In the genomic region with DNA sequence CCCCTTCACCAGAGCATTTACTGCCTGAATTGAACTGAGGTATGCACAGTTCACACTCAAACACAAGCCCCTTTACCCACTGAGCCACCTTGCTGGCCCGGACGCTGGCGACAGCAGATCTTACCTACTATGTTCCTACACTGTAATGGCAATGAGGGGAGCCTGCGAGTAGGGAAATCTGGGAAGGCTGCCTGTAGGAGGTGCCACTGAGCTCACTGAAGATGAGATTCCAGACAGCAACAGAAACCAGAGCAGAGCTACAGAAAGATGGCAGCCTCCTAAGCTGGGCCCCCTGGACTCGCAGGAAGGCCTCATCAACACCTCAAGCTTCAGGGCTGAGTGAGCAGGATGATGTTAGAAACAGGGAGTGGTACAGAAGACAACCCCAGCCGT, we compare ENCODE assay signal across 19 mouse cellular contexts. TPM values are rescaled to one million over a fixed set of nuclear protein-coding genes. Genes with fewer than 3 reads are reported as not detected.
DNase-seq lines count a peak whose midpoint lies in the region; ATAC-seq and TF ChIP-seq lines count a peak whose summit lies in the region.
"Had no signal": no experiment of that assay in that cellular context is flagged by ENCODE, and none has a peak within 500 bp of the region (broad histone marks: within the 10 kb centered on the region; RNA-seq: fewer than 3 reads in every experiment).

No protein-coding gene starts in this region.

- H3K9me3 ChIP-seq in liver, postnatal 0 days (ENCODE audit: low read length): no peaks in the 10 kb centered on the region
- H3K9me3 ChIP-seq in forebrain, embryonic 14.5 days (replicated peaks; ENCODE audit: control insufficient read depth, low read length): no peaks in the 10 kb centered on the region
- H3K9me3 ChIP-seq in midbrain, embryonic 16.5 days (replicated peaks; ENCODE audit: control insufficient read depth, low read length, poor library complexity, severe bottlenecking): no peaks in the 10 kb centered on the region
- H3K9me3 ChIP-seq: embryonic facial prominence, embryonic 15.5 days; G1E; heart, embryonic 15.5 days; megakaryocyte, embryonic 14.5 days had no signal

- WGBS in liver, postnatal 0 days (ENCODE audit: insufficient replicate concordance): 89% methylated on average over 6 of the region's 6 CpGs
- 90% methylated on average over 6 of the region's 6 CpGs for WGBS in forebrain, embryonic 14.5 days
- 92% methylated on average over 6 of the region's 6 CpGs for WGBS in midbrain, embryonic 16.5 days

- intact Hi-C loops in heart, postnatal 36 days (cut with DNase I): no loop called here

- no peak overlapping the region for H3K27ac ChIP-seq in liver, postnatal 0 days (ENCODE audit: low read depth)
- peak overlapping the region; percentile 80 for H3K27ac ChIP-seq in forebrain, embryonic 14.5 days (ENCODE audit: low read depth, low read length)
- peak overlapping the region; percentile 88 for H3K27ac ChIP-seq in midbrain, embryonic 16.5 days (ENCODE audit: low read length)
- H3K27ac ChIP-seq: embryonic facial prominence, embryonic 15.5 days; heart, embryonic 15.5 days had no signal

- H3K27me3 ChIP-seq in liver, postnatal 0 days (ENCODE audit: insufficient read depth, low read length): no peaks in the 10 kb centered on the region
- H3K27me3 ChIP-seq in forebrain, embryonic 14.5 days (replicated peaks; ENCODE audit: control insufficient read depth, insufficient read depth, low read length): no peaks in the 10 kb centered on the region
- no peaks in the 10 kb centered on the region for H3K27me3 ChIP-seq in midbrain, embryonic 16.5 days (ENCODE audit: control insufficient read depth, insufficient read depth, low read depth, low read length)
- H3K27me3 ChIP-seq: embryonic facial prominence, embryonic 15.5 days; heart, embryonic 15.5 days; megakaryocyte, embryonic 14.5 days had no signal

- no peaks in the 10 kb centered on the region for H3K4me1 ChIP-seq in liver, postnatal 0 days (ENCODE audit: insufficient read depth)
- H3K4me1 ChIP-seq in forebrain, embryonic 14.5 days (ENCODE audit: control insufficient read depth, insufficient read depth, low read length): no peaks in the 10 kb centered on the region
- peaks cover 13% of the 10 kb centered on the region; the same call in 1 of the 2 replicates for H3K4me1 ChIP-seq in midbrain, embryonic 16.5 days (ENCODE audit: control insufficient read depth, insufficient read depth, low read length)
- H3K4me1 ChIP-seq: embryonic facial prominence, embryonic 15.5 days; heart, embryonic 15.5 days; megakaryocyte, embryonic 14.5 days had no signal

- H3K36me3 ChIP-seq in liver, postnatal 0 days (replicated peaks; ENCODE audit: insufficient read depth, low read length): peaks cover 93% of the 10 kb centered on the region
- H3K36me3 ChIP-seq in forebrain, embryonic 14.5 days (ENCODE audit: control insufficient read depth, insufficient read depth, low read length): peaks cover 95% of the 10 kb centered on the region
- H3K36me3 ChIP-seq in midbrain, embryonic 16.5 days (ENCODE audit: control insufficient read depth, insufficient read depth, low read length): peaks cover 20% of the 10 kb centered on the region

- no peak overlapping the region for H3K4me3 ChIP-seq in liver, postnatal 0 days (ENCODE audit: low read depth, low read length)
- no peak overlapping the region for H3K4me3 ChIP-seq in forebrain, embryonic 14.5 days (ENCODE audit: low read depth, low read length)
- H3K4me3 ChIP-seq in midbrain, embryonic 16.5 days (ENCODE audit: low read depth, low read length): no peak overlapping the region
- H3K4me3 ChIP-seq: embryonic facial prominence, embryonic 15.5 days; heart, embryonic 15.5 days; megakaryocyte, embryonic 14.5 days had no signal

- no peak for ATAC-seq in liver, postnatal 0 days
- ATAC-seq in forebrain, embryonic 14.5 days: no peak
- ATAC-seq in midbrain, embryonic 16.5 days: no peak
- ATAC-seq: activated CD4-positive, CD25-positive, alpha-beta regulatory T cell, adult 4 months; inflammation-experienced regulatory T-cells, adult 6 months; lung, postnatal 0 days had no signal

- TF ChIP-seq CTCF in liver, postnatal 0 days (IDR thresholded peaks at IDR 0.05; ENCODE audit: low read depth): peak; percentile 26; the same call in 1 of the 2 replicates

- DNase-seq in heart, adult 11 months: peak; percentile 84
- DNase-seq in heart, postnatal 36 days: no peak
- DNase-seq in liver, postnatal 0 days: no peak
- DNase-seq in liver: no peak
- no peak for DNase-seq in forebrain, embryonic 14.5 days (ENCODE audit: low spot score)
- no peak for DNase-seq in thymus, postnatal 36 days
- no peak for DNase-seq in thymus, postnatal 0 days (ENCODE audit: low spot score)
- DNase-seq: cerebellum, adult 11 months; kidney, postnatal 25 days; right cerebral cortex, postnatal 4 days had no signal

- no peak overlapping the region for H3K9ac ChIP-seq in liver, postnatal 0 days (replicated peaks)
- H3K9ac ChIP-seq in forebrain, embryonic 14.5 days (ENCODE audit: low read length): no peak overlapping the region
- H3K9ac ChIP-seq in midbrain, embryonic 16.5 days (ENCODE audit: low read depth, low read length): no peak overlapping the region
- H3K9ac ChIP-seq: embryonic facial prominence, embryonic 15.5 days; heart, embryonic 15.5 days had no signal

- no peak for TF ChIP-seq EP300 in liver, postnatal 0 days (IDR thresholded peaks at IDR 0.05; ENCODE audit: low read depth)

- H3K4me2 ChIP-seq in liver, postnatal 0 days (ENCODE audit: low read depth, low read length): no peak overlapping the region
- H3K4me2 ChIP-seq in forebrain, embryonic 14.5 days (ENCODE audit: low read length): no peak overlapping the region
- no peak overlapping the region for H3K4me2 ChIP-seq in midbrain, embryonic 16.5 days (ENCODE audit: low read length)
- H3K4me2 ChIP-seq: embryonic facial prominence, embryonic 15.5 days; heart, embryonic 15.5 days had no signal

RNA-seq across cellular contexts. Expression of a gene that starts 22.0 kb away (rescaled TPM):
- total RNA-seq in heart, postnatal 36 days (2021): 1 to 10 TPM; 1.5 to 2.1 TPM
- 0.99 and 1.4 TPM in 2 replicates for polyA plus RNA-seq in liver, postnatal 0 days (2015; fragmentation: Nextera tagmentation; extraction: Ambion mirVana)
- polyA plus RNA-seq in forebrain, embryonic 14.5 days (2014; fragmentation: Nextera tagmentation; extraction: Ambion mirVana): 17.0 and 19.8 TPM in 2 replicates
- 41.4 and 42.5 TPM in 2 replicates for polyA plus RNA-seq in midbrain, embryonic 16.5 days (2015; fragmentation: Nextera tagmentation; extraction: Ambion mirVana)
- polyA plus RNA-seq in thymus, postnatal 0 days (2015; fragmentation: Nextera tagmentation; extraction: Ambion mirVana): 0.31 and 0.64 TPM in 2 replicates
- total RNA-seq: common myeloid progenitor, adult 5-6 weeks had no signal
- polyA plus RNA-seq: G1E had no signal

RNA-seq across cellular contexts. Expression of a gene that starts 25.7 kb away (rescaled TPM):
- total RNA-seq in heart, postnatal 36 days (2021): 10 to 100 TPM; 73.7 to 73.9 TPM
- 3.3 and 4.2 TPM in 2 replicates for polyA plus RNA-seq in liver, postnatal 0 days (2015; fragmentation: Nextera tagmentation; extraction: Ambion mirVana)
- polyA plus RNA-seq in forebrain, embryonic 14.5 days (2014; fragmentation: Nextera tagmentation; extraction: Ambion mirVana): 49.9 and 65.9 TPM in 2 replicates
- 53.1 and 54.2 TPM in 2 replicates for polyA plus RNA-seq in midbrain, embryonic 16.5 days (2015; fragmentation: Nextera tagmentation; extraction: Ambion mirVana)
- polyA plus RNA-seq in thymus, postnatal 0 days (2015; fragmentation: Nextera tagmentation; extraction: Ambion mirVana): 14.5 and 17.6 TPM in 2 replicates

RNA-seq across cellular contexts. Expression of a gene that starts 26.2 kb away (rescaled TPM):
- total RNA-seq in heart, postnatal 36 days (2021): 10 to 100 TPM; 24.9 to 25.1 TPM
- polyA plus RNA-seq in liver, postnatal 0 days (2015; fragmentation: Nextera tagmentation; extraction: Ambion mirVana): 31.3 and 38.0 TPM in 2 replicates
- polyA plus RNA-seq in forebrain, embryonic 14.5 days (2014; fragmentation: Nextera tagmentation; extraction: Ambion mirVana): 108 and 118 TPM in 2 replicates
- 157 and 161 TPM in 2 replicates for polyA plus RNA-seq in midbrain, embryonic 16.5 days (2015; fragmentation: Nextera tagmentation; extraction: Ambion mirVana)
- polyA plus RNA-seq in thymus, postnatal 0 days (2015; fragmentation: Nextera tagmentation; extraction: Ambion mirVana): 67.1 and 71.0 TPM in 2 replicates

RNA-seq across cellular contexts. Expression of a gene that starts 55.4 kb away (rescaled TPM):
- total RNA-seq in heart, postnatal 36 days (2021): 10 to 100 TPM in 1 of 2 experiments, 1 to 10 TPM in 1; 9.4 to 11.0 TPM
- polyA plus RNA-seq in liver, postnatal 0 days (2015; fragmentation: Nextera tagmentation; extraction: Ambion mirVana): 7.3 and 8.2 TPM in 2 replicates
- 21.6 and 25.0 TPM in 2 replicates for polyA plus RNA-seq in forebrain, embryonic 14.5 days (2014; fragmentation: Nextera tagmentation; extraction: Ambion mirVana)
- 31.9 and 32.8 TPM in 2 replicates for polyA plus RNA-seq in midbrain, embryonic 16.5 days (2015; fragmentation: Nextera tagmentation; extraction: Ambion mirVana)
- 28.3 and 29.9 TPM in 2 replicates for polyA plus RNA-seq in thymus, postnatal 0 days (2015; fragmentation: Nextera tagmentation; extraction: Ambion mirVana)
